Mouse (Mus musculus) liver, embryonic 14.5 days (tissue): ENCODE results near the gene Sgms1.

Source experiments
- CTCF ChIP-seq: IDR thresholded peaks from 2 replicates; pipeline ENCODE4 v1.5.1; 2016; ENCODE audit warnings: antibody characterized with exemption, low read depth, control low read depth
- EP300 ChIP-seq: IDR thresholded peaks from 2 replicates; pipeline ENCODE4 v1.6.1; 2016; ENCODE audit warnings: antibody characterized with exemption, low read depth

DNA sequence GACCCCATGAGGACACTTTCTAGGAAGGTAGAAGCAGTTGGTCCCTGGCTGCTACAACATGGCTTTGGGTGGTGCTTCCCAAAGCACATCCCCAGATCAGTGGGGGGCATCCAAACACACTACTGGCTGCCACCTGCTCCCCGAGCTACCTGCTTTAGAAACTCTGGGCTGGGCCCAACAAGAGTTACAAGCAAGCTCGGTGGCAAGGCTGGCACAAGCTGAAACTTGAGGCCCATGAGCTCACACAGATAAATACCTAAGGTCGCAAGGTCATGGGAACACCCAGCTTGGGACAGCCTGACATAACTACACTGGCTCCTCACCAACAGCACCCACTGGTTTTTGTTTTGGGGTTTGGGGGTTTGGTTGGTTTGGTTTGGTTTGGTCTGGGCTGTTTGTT lies 10.9 kb downstream of the Sgms1 start:
- TF ChIP-seq EP300: no peak
- no peak for TF ChIP-seq CTCF
